Mouse (Mus musculus) kidney, postnatal 0 days (tissue): ENCODE data around the gene Slc39a9. TPM values are rescaled to one million over a fixed set of nuclear protein-coding genes. Genes with fewer than 3 reads are reported as not detected.
A peak's percentile ranks its signal among the peaks of the same experiment; 100 is the strongest.

Experiments
- ATAC-seq: fragments of 200-750 bp; cut with Nextera tagmentation; replicated peaks from 2 replicates; pipeline ENCODE4 v1.8.0; 2017; ENCODE audit warnings: low read depth, moderate number of reproducible peaks, moderate TSS enrichment, moderate library complexity; ENCODE audit not compliant: low FRiP score
- DNase-seq: peaks from one replicate; pipeline ENCODE4 v3.0.0-alpha.2; 2016; ENCODE audit warnings: low spot score
- H3K27ac ChIP-seq: fragments of 300-500 bp; sonication (generic); 2 replicates; pipeline ENCODE4 v1.5.1; 2014; ENCODE audit warnings: mild to moderate bottlenecking
- H3K27me3 ChIP-seq: fragments of 300-500 bp; sonication (generic); 2 replicates; pipeline ENCODE4 v1.6.1; 2014; ENCODE audit warnings: low read length, mixed read lengths; ENCODE audit not compliant: insufficient read depth
- H3K36me3 ChIP-seq: fragments of 300-500 bp; sonication (generic); 2 replicates; pipeline ENCODE4 v1.6.1; 2014; ENCODE audit warnings: low read length, mixed read lengths; ENCODE audit not compliant: insufficient read depth
- H3K4me1 ChIP-seq: fragments of 300-500 bp; sonication (generic); replicated peaks from 2 replicates; pipeline ENCODE4 v1.6.1; 2014; ENCODE audit warnings: antibody characterized with exemption, low read length, mixed read lengths; ENCODE audit not compliant: insufficient read depth
- H3K4me2 ChIP-seq: fragments of 300-500 bp; sonication (generic); 2 replicates; pipeline ENCODE4 v1.6.1; 2014; ENCODE audit warnings: mild to moderate bottlenecking, low read length, moderate library complexity, mixed read lengths
- H3K4me3 ChIP-seq: fragments of 300-500 bp; sonication (generic); replicated peaks from 2 replicates; pipeline ENCODE4 v1.5.1; 2014; ENCODE audit warnings: low read depth, low read length
- H3K9ac ChIP-seq: fragments of 300-500 bp; sonication (generic); 2 replicates; pipeline ENCODE4 v1.6.1; 2014; ENCODE audit warnings: low read depth, low read length
- H3K9me3 ChIP-seq: fragments of 300-500 bp; sonication (generic); replicated peaks from 2 replicates; pipeline ENCODE4 v1.6.1; 2016; ENCODE audit warnings: low read length, inconsistent platforms, mixed read lengths
- CTCF ChIP-seq: IDR thresholded peaks from 2 replicates; pipeline ENCODE4 v1.5.1; 2016; ENCODE audit warnings: antibody characterized with exemption, low read depth, mild to moderate bottlenecking, moderate library complexity
- WGBS: fragments of 180-500 bp; shearing (Covaris S2); extraction: QIAGEN DNeasy Blood & Tissue Kit; methylation state at CpG from one replicate; pipeline ENCODE4 v1.1.7; 2014; 5-methylcytosine and 5-hydroxymethylcytosine counted together
- polyA plus RNA-seq: library from polyadenylated mRNA; unstranded; fragments of >200 nt; fragmentation: Nextera tagmentation; extraction: Ambion mirVana; gene quantifications from 2 replicates; pipeline ENCODE4 v1.2.1, GENCODE M21; 2015

The Slc39a9 gene
- polyA plus RNA-seq, 1 experiment from 2014 or later = 21.1 TPM

- no peak overlapping the region for H3K27ac ChIP-seq
- peaks cover 8% of the 10 kb centered on the region; the same call in 1 of the 2 replicates for H3K4me1 ChIP-seq
- H3K9me3 ChIP-seq = no peaks in the 10 kb centered on the region
- no peak overlapping the region for H3K4me3 ChIP-seq
- 0 out of 2 replicates have a peak, but pooled peaks cover 7% of the 10 kb centered on the region for H3K27me3 ChIP-seq
- WGBS = 56% methylated on average over 10 of the region's 10 CpGs
- no peak overlapping the region for H3K4me2 ChIP-seq
- H3K36me3 ChIP-seq = no peaks in the 10 kb centered on the region
- no peak for TF ChIP-seq CTCF
- peak; percentile 44 for DNase-seq
- no peak for ATAC-seq
- H3K9ac ChIP-seq = no peak overlapping the region
These were observed 44.1 kb downstream of the Slc39a9 start for GRCm38 (mm10) chr12:80687788-80688211.

DNA sequence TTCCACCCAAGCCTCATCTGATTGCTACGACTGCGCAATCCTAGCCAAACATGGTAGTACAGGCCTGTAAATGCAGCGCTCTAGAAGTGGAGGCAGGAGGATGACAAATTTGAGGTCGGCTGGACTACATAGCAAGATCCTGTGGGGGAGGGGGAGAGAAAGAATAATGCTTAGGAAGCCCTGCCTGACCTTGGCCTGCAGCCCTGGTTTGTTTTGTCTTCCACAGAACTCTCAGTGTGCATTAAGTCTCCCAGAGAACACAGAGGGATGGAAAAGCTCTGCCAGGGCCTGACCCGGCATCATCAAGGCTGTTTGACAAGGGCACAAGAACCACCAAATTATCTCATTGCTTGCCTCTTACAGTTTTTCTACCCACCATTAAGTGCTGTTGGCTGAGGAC is 46.0 kb downstream of the Slc39a9 start:
- DNase-seq (no peak), ATAC-seq (no peak)
- Histone ChIP-seq H3K9ac (no peak overlapping the region), H3K4me3 (no peak overlapping the region), H3K36me3 (no peaks in the 10 kb centered on the region), H3K4me2 (no peak overlapping the region), H3K27me3 (0 out of 2 replicates have a peak, but pooled peaks cover 7% of the 10 kb centered on the region), H3K9me3 (no peaks in the 10 kb centered on the region), H3K4me1 (peaks cover 8% of the 10 kb centered on the region; the same call in 1 of the 2 replicates), H3K27ac (no peak overlapping the region)
- TF ChIP-seq CTCF = no peak
- WGBS = 50% methylated on average over 5 of the region's 5 CpGs

- peak; percentile 38 for DNase-seq
- H3K36me3 ChIP-seq = no peaks in the 10 kb centered on the region
- H3K27me3 ChIP-seq = 0 out of 2 replicates have a peak, but pooled peaks cover 7% of the 10 kb centered on the region
- no peak overlapping the region for H3K9ac ChIP-seq
- H3K27ac ChIP-seq = no peak overlapping the region
- peak overlapping the region; percentile 61 for H3K4me2 ChIP-seq
- H3K9me3 ChIP-seq = no peaks in the 10 kb centered on the region
- WGBS = 5% methylated on average over 12 of the region's 12 CpGs
- no peak for TF ChIP-seq CTCF
- peaks cover 8% of the 10 kb centered on the region; the same call in 1 of the 2 replicates for H3K4me1 ChIP-seq
- H3K4me3 ChIP-seq = peak overlapping the region; percentile 30; the same call in 1 of the 2 replicates
- ATAC-seq = no peak
These were observed 48.0 kb downstream of the Slc39a9 start for GRCm38 (mm10) chr12:80691671-80692091.

DNA sequence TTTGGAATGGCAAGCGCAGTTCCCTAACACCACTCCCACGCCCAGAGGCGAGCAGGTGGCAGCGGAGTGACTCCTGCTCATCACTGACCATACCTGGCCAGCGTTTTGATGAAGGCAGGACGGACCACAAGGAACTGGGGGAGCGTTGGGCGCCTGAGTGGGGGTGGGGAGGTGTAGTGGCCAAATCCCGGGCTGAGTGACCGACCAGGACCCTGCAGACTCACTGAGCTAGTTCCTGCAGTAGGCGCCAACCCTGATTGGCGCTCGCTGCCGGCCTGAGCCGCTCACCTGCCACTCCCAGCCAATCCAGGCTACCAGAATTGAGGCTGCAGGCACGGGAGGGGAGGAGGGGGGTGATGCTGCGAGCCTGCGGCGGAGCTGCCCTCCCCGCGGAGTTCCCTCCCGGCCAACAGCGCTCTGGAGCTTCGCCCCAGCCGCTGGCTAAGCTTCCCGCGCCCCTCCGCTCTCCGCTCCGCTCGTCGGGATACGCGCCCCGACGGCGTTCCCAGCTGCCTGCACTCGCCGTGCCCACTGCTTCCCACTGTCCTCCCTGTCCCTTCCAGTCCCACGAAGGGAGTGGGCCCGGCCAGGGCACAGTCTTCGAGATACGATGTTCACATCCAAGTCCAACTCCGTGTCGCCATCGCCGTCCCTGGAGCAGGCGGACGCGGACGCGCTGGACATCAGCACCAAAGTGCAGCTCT is 48.7 kb downstream of the Slc39a9 start, which contains the start of gene Plekhd1:
TSS of gene Plekhd1 (plus strand) at position 323 of the 704 bp plus-strand sequence.
- DNase-seq = peak; percentile 41
- TF ChIP-seq CTCF = no peak
- no peak within 1 kb of the TSS for H3K27ac ChIP-seq
- 0 out of 2 replicates have a peak within 1 kb of the TSS, but pooled peaks have one; percentile 38 for H3K9ac ChIP-seq
- peak; percentile 68; the same call in 1 of the 2 replicates for ATAC-seq
- H3K36me3 ChIP-seq = no peaks in the 10 kb centered on the region
- H3K27me3 ChIP-seq = 0 out of 2 replicates have a peak, but pooled peaks cover 7% of the 10 kb centered on the region
- peak within 1 kb of the TSS; percentile 61 for H3K4me2 ChIP-seq
- peaks cover 8% of the 10 kb centered on the region; the same call in 1 of the 2 replicates for H3K4me1 ChIP-seq
- H3K4me3 ChIP-seq = peak within 1 kb of the TSS; percentile 30
- under 1% methylated on average over 50 of the region's 52 CpGs for WGBS
- no peaks in the 10 kb centered on the region for H3K9me3 ChIP-seq

DNA sequence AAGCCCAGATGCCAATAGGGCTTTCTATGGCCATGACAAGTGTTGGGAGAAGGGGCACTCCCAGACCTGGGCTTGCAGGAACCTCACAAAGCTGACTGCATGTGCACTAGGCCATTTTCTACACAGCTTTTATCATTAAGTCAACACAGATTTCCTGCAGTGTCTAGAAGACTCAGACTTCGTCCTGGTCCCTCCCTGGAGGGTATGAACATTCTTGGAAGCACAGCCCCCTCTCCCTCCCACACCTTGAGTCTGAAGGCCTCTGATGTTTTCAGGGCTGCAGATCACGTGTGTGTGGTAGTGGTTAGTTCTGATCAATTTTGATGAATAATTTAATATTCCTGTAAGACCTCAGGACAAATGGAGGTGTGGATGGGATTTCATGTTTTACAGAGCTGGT is 50.0 kb downstream of the Slc39a9 start:
- Histone ChIP-seq H3K36me3 (no peaks in the 10 kb centered on the region), H3K27ac (no peak overlapping the region), H3K4me2 (no peak overlapping the region), H3K27me3 (0 out of 2 replicates have a peak, but pooled peaks cover 7% of the 10 kb centered on the region), H3K9me3 (no peaks in the 10 kb centered on the region), H3K9ac (no peak overlapping the region), H3K4me3 (no peak overlapping the region), H3K4me1 (peaks cover 8% of the 10 kb centered on the region; the same call in 1 of the 2 replicates)
- 51% methylated on average over 2 of the region's 2 CpGs for WGBS
- no peak for DNase-seq
- TF ChIP-seq CTCF = no peak
- ATAC-seq = no peak

DNA sequence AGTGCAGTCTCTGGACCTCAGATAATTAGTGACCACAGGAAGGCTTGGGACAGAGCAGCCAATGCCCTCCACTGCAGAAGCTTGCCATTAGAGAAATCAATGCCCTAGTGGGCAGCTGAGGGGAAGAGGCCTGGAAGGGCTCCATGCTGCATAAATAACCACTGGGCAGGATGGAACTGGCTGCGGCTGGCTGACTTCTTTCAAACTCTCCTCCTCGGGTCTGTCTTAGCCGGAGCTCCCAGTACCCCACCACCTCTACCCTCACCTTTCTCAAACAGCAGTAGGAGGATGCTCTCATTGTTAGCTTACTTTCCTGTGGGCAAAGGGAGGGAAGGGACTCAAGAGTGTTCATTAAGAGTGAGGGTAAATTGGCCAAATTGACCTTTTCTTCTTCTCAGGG is 51.3 kb downstream of the Slc39a9 start:
- Histone ChIP-seq H3K36me3 (no peaks in the 10 kb centered on the region), H3K27me3 (0 out of 2 replicates have a peak, but pooled peaks cover 7% of the 10 kb centered on the region), H3K4me1 (peaks cover 8% of the 10 kb centered on the region; the same call in 1 of the 2 replicates), H3K9me3 (no peaks in the 10 kb centered on the region), H3K4me3 (no peak overlapping the region), H3K9ac (no peak overlapping the region), H3K27ac (no peak overlapping the region), H3K4me2 (no peak overlapping the region)
- ATAC-seq (no peak), DNase-seq (no peak)
- TF ChIP-seq CTCF = no peak
- 41% methylated on average over 3 of the region's 3 CpGs for WGBS
